Mouse (Mus musculus): ENCODE results near the gene Elf3.

- TF ChIP-seq CTCF (IDR thresholded peaks at IDR 0.05; ENCODE audit: extremely low read depth, insufficient read depth, insufficient read length, insufficient replicate concordance) = no peak
- TF ChIP-seq POLR2A (IDR thresholded peaks at IDR 0.05; ENCODE audit: low read depth, low read length) = no peak
These were observed 22.3 kb upstream of the Elf3 start for GRCm38 (mm10) chr1:135280646-135281045.
